Mouse (Mus musculus): ENCODE results near the gene Gm11563. TPM values are rescaled to one million over a fixed set of nuclear protein-coding genes. Genes with fewer than 3 reads are reported as not detected.
"Not testable (repeated sequence)": the region's sequence is repeated elsewhere in the genome, so short reads cannot be mapped to it uniquely, and the experiment has no call there.

Gm11563 gene
- polyA plus RNA-seq (2015; fragmentation: Nextera tagmentation; extraction: Ambion mirVana), result not detected in 2 replicates

DNA sequence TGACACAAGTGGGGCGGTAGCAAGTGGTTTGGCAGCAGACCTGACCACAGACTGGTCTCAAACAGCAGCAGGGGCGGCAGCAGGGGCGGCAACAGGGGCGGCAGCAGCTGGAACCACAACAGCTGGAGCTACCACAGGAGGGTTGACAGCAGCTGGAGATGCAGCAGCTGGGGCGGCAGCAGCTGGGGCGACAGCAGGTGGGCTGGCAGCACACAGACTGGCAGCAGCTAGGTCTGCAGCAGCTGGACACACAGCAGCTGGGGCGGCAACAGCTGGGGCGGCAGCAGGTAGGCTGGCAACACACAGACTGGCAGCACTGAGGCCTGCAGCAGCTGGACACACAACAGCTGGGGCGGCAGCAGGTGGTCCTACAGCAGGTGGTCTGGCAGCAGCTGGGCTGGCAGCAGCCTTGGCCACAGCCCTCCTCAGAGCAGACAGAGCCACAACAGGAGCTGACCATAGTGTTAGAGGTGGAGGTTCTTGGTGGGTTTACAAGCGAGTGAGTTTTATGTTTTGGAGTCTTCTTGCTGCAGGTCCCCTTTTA is at the start of gene Gm11563:
Gm11563 (minus strand) TSS at position 494 of the 544 bp plus-strand sequence.
- ATAC-seq (ENCODE audit: low FRiP score, low read depth); H3K4me3 ChIP-seq; H3K36me3 ChIP-seq; H3K4me1 ChIP-seq; H3K4me2 ChIP-seq (replicated peaks); H3K27me3 ChIP-seq; H3K9ac ChIP-seq; H3K27ac ChIP-seq; H3K9me3 ChIP-seq: not testable (repeated sequence)
- 61% methylated on average over 10 of the region's 10 CpGs for WGBS

DNA sequence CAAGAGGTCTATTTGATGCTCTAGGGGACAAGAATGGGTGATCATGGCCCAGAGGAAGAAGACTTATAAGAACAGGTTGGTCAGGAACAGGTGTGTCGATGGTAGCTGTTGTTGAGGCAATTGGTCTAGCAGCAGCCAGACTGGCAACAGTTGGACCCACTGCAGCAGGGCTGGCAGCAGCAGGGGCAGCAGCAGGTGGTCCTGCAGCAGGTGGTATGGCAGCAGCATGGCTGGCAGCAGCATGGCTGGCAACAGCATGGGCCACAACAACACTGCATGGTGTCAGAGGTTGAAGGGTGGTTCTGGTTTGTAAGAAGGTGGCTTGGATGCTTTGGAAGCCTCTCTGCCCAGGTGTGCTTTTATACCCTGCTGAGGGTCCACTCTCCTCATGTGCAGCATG is 31.7 kb upstream of the Gm11563 start, which contains the start of gene Gm14190:
Gm14190 (minus strand) TSS at position 278 of the 400 bp plus-strand sequence.
- Histone ChIP-seq H3K27ac (no peak within 1 kb of the TSS), H3K4me3 (no peak within 1 kb of the TSS), H3K4me1 (no peaks in the 10 kb centered on the region), H3K36me3 (no peaks in the 10 kb centered on the region), H3K9ac (no peak within 1 kb of the TSS), H3K27me3 (no peaks in the 10 kb centered on the region), H3K9me3 (no peaks in the 10 kb centered on the region), H3K4me2 (replicated peaks) (no peak within 1 kb of the TSS)
- no peak for ATAC-seq (ENCODE audit: low FRiP score, low read depth)
- 92% methylated on average over 1 of the region's 1 CpGs for WGBS

DNA sequence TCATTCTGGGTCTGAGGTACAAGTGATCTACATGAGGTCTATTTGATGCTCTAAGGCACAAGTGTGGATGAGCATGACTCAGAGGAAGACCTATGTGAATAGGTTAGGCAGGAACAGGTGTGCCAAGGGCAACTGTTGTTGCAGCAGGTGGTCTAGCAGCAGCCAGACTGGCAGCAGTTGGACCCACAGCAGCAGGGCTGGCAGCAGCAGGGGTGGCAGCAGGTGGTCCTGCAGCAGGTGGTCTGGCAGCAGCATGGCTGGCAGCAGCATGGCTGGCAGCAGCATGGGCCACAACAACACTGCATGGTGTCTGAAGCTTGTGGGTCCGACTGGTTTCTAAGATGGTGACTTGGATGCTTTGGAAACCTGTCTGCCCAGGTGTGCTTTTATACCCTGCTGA is 26.5 kb upstream of the Gm11563 start:
- not testable (repeated sequence) for H3K4me3 ChIP-seq; H3K27ac ChIP-seq; H3K36me3 ChIP-seq; H3K4me1 ChIP-seq; ATAC-seq (ENCODE audit: low FRiP score, low read depth); H3K9me3 ChIP-seq; H3K27me3 ChIP-seq; H3K4me2 ChIP-seq (replicated peaks); H3K9ac ChIP-seq
- WGBS, result 71% methylated on average over 1 of the region's 1 CpGs

DNA sequence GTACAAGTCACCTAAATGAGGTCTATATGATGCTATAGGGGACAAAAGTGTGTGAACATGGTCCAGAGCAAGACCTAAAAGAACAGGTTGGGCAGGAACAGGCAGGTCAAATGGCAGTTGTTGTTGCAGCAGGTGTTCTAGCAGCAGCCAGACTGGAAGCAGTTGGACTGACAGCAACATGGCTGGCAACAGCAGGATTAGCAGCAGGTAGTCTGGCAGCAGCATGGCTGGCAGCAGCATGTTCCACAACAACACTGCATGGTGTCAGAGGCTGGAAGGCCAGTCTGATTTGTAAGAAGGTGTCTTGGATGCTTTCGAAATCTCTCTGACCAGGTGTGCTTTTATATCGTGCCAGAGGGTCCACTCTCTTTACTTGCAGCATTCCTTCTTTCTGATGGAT is 24.7 kb upstream of the Gm11563 start:
- Histone ChIP-seq H3K27me3 (no peaks in the 10 kb centered on the region), H3K36me3 (no peaks in the 10 kb centered on the region), H3K9me3 (no peaks in the 10 kb centered on the region), H3K9ac (no peak overlapping the region), H3K4me1 (no peaks in the 10 kb centered on the region), H3K27ac (no peak overlapping the region), H3K4me2 (replicated peaks) (no peak overlapping the region), H3K4me3 (no peak overlapping the region)
- no peak for ATAC-seq (ENCODE audit: low FRiP score, low read depth)
- 83% methylated on average over 2 of the region's 2 CpGs for WGBS

DNA sequence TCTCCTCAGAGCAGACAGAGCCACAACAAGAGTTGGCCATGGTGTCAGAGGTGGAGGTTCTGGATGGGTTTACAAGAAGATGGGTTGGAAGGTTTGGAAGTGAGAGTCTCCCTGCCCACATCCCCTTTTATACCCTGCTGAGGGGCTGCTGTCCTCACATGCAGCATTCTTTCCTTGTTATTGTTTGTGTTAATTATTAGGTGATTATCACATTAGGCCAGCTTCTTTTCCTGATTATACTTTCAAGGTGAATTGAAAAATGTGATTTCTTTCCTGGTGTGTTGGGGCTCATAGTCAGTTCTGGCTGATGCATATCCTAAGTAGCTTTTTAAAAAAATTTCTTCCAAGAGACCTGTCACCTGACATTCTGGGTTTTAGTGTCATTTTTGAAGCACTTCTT is 7.1 kb upstream of the Gm11563 start, which contains the start of gene Krtap4-6:
Krtap4-6 (minus strand) TSS at position 101 of the 400 bp plus-strand sequence.
- Histone ChIP-seq H3K4me2 (replicated peaks) (no peak within 1 kb of the TSS), H3K9ac (no peak within 1 kb of the TSS), H3K4me1 (no peaks in the 10 kb centered on the region), H3K27me3 (no peaks in the 10 kb centered on the region), H3K36me3 (no peaks in the 10 kb centered on the region), H3K4me3 (no peak within 1 kb of the TSS), H3K9me3 (no peaks in the 10 kb centered on the region), H3K27ac (no peak within 1 kb of the TSS)
- no peak for ATAC-seq (ENCODE audit: low FRiP score, low read depth)

DNA sequence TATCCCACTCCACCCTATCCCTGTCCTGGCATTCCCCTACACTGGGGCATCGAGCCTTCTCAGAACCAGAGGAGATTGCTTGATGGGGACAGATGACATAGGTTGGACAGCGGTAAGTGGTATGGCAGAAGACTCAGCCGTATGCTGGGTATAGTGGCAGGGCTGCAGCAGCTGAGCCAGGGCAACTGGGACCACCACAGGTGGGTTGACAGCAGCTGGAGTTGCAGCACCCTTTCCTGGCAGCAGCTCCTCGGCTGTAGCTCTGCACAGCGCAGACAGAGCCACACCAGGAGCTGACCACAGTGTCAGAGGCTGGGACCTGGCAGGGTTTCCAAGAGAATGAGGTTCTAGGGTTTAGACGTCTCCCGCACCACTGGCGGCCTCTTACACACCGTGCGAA is 4.0 kb upstream of the Gm11563 start:
- ATAC-seq (ENCODE audit: low FRiP score, low read depth), result no peak
- H3K4me2 ChIP-seq (replicated peaks), result no peak overlapping the region
- no peaks in the 10 kb centered on the region; the same call in 1 of the 2 replicates for H3K27me3 ChIP-seq
- no peak overlapping the region for H3K27ac ChIP-seq
- H3K4me1 ChIP-seq, result no peaks in the 10 kb centered on the region
- no peak overlapping the region for H3K9ac ChIP-seq
- no peaks in the 10 kb centered on the region for H3K9me3 ChIP-seq
- 81% methylated on average over 10 of the region's 10 CpGs for WGBS
- no peaks in the 10 kb centered on the region for H3K36me3 ChIP-seq
- no peak overlapping the region for H3K4me3 ChIP-seq

DNA sequence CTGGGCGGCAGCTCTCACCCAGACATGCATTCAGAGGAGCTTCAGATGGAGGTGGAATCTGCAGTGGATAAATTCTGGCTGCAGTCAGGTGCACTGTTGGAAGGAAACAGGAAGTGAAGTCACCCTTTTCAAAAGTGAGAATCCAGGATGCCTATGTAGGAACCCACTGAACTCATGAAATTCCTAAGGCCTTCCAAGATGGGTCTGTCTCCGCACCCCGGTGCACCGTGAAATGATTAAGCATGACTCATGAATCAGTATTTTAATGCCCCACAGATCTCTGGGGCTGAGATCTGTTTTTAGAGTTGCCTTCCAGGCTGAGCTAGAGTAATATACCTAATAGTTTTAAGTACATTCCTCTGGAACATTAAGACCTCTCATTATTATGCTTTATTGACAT is 496 bp upstream of the Gm11563 start:
- Histone ChIP-seq H3K4me3 (no peak overlapping the region), H3K9ac (no peak overlapping the region), H3K27ac (no peak overlapping the region), H3K36me3 (no peaks in the 10 kb centered on the region), H3K9me3 (no peaks in the 10 kb centered on the region), H3K27me3 (no peaks in the 10 kb centered on the region; the same call in 1 of the 2 replicates), H3K4me2 (replicated peaks) (no peak overlapping the region), H3K4me1 (no peaks in the 10 kb centered on the region)
- no peak for ATAC-seq (ENCODE audit: low FRiP score, low read depth)
- 77% methylated on average over 4 of the region's 4 CpGs for WGBS

DNA sequence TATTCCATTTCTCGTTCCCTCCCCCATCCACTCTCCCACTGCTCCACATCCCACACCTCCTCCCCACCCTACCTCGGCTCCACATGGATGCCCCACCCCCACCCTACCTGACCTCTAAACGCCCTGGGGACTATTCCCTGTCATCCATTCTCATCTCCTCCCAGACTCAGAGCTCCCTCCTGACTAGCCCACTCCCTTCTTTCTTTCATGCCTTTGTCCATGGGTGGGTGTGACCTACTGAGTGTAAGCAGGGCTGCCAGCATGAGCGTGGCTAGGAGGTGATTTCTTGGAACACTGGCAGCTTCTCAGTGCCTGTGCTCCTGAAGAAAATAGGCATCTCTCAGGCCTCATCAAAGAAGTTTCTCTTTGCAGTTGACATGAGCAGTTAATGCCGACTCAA is 1.7 kb downstream of the Gm11563 start:
- Histone ChIP-seq H3K27ac (no peak overlapping the region), H3K4me3 (no peak overlapping the region), H3K36me3 (no peaks in the 10 kb centered on the region), H3K27me3 (no peaks in the 10 kb centered on the region; the same call in 1 of the 2 replicates), H3K4me1 (no peaks in the 10 kb centered on the region), H3K9me3 (no peaks in the 10 kb centered on the region), H3K4me2 (replicated peaks) (no peak overlapping the region), H3K9ac (no peak overlapping the region)
- 46% methylated on average over 5 of the region's 5 CpGs for WGBS
- ATAC-seq (ENCODE audit: low FRiP score, low read depth), result no peak

DNA sequence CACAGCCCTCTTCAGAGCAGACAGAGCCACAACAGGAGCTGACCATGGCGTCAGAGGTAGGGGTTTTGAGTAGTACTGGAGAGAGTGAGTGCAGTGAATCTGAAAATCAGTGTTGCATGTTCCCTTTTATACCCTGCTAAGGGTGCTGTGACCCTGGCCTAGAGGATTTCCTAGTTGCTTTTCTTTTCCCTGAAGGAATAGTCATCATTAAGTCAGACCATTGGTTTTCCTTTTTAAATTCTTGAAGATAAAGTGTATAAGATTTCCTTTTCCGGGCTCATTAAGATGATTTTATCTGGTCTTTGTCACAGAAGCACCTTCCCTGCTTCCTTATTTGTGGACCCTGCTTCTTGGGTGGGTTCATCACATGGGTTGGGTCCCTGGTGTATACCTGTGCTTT is 8.6 kb downstream of the Gm11563 start, which contains the start of gene Gm11555:
Gm11555 (minus strand) TSS at position 101 of the 400 bp plus-strand sequence.
- Histone ChIP-seq H3K36me3 (no peaks in the 10 kb centered on the region), H3K4me1 (no peaks in the 10 kb centered on the region), H3K9me3 (no peaks in the 10 kb centered on the region), H3K27ac (no peak within 1 kb of the TSS), H3K4me2 (replicated peaks) (no peak within 1 kb of the TSS), H3K9ac (no peak within 1 kb of the TSS), H3K27me3 (no peaks in the 10 kb centered on the region), H3K4me3 (no peak within 1 kb of the TSS)
- ATAC-seq (ENCODE audit: low FRiP score, low read depth), result no peak
- WGBS, result 89% methylated on average over 2 of the region's 2 CpGs

DNA sequence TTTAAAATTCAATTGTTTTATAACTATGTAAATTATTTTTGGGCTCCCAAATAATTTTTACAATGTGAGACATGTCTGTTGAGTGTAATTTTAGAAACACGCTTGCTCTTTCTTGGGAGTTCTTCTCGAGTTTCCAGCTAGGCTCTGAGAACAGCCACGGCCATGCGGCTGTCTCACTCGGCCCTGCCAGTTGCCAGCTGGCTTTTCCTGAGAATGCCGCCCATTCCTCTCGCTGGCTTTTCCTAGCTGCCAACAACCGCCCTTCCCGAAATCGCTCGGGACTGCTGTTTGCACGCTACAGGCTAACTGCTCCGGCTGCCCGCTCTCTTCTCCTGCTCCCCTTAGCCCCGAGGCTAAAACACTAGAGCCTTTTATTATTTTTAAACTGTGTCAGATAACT is 12.3 kb downstream of the Gm11563 start:
- Histone ChIP-seq H3K27ac (no peak overlapping the region), H3K9ac (no peak overlapping the region), H3K9me3 (no peaks in the 10 kb centered on the region), H3K4me3 (no peak overlapping the region), H3K27me3 (no peaks in the 10 kb centered on the region; the same call in 1 of the 2 replicates), H3K4me2 (replicated peaks) (no peak overlapping the region), H3K36me3 (no peaks in the 10 kb centered on the region), H3K4me1 (no peaks in the 10 kb centered on the region)
- no peak for ATAC-seq (ENCODE audit: low FRiP score, low read depth)
- WGBS, result 78% methylated on average over 15 of the region's 15 CpGs

DNA sequence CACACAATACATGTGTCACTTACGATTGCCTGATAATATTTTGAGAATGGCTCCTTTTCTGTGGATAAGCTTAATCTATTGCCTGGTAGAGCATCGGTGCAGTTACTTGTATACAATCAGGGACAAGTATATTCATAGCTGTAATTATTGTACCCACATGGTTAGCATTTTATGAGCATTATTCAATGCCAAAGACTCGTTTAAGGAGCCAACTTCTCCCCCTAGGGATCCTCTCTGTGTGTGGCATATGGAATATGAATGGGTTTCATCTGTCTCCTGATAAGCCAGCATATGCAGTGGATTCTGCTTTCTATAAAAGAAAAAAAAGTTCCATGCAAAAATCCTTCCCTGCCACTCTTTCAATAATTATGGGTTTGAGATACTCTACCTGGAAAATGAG is 14.4 kb downstream of the Gm11563 start:
- Histone ChIP-seq H3K4me2 (replicated peaks) (no peak overlapping the region), H3K4me1 (0 out of 2 replicates have a peak, but pooled peaks cover 4% of the 10 kb centered on the region), H3K9ac (no peak overlapping the region), H3K27ac (no peak overlapping the region), H3K27me3 (no peaks in the 10 kb centered on the region; the same call in 1 of the 2 replicates), H3K36me3 (no peaks in the 10 kb centered on the region), H3K4me3 (no peak overlapping the region), H3K9me3 (no peaks in the 10 kb centered on the region)
- WGBS, result 62% methylated on average over 3 of the region's 3 CpGs
- ATAC-seq (ENCODE audit: low FRiP score, low read depth), result no peak

DNA sequence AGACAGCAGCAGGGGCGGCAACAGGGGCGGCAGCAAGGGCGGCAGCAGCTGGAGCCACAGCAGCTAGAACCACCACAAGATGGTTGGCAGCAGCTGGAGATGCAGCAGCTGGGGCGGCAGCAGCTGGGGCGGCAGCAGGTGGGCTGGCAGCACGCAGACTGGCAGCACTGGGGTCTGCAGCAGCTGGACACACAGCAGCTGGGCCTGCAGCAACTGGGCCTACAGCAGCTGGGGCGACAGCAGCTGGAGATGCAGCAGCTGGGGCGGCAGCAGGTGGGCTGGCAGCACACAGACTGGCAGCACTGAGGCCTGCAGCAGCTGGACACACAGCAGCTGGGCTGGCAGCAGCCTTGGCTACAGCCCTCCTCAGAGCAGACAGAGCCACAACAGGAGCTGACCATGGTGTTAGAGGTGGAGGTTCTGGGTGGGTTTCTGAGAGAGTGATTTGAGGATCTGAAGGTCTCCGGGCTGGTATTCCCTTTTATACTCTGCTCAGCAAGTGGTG is 15.1 kb downstream of the Gm11563 start, which contains the start of gene Krtap4-7:
Krtap4-7 (minus strand) TSS at position 455 of the 505 bp plus-strand sequence.
- not testable (repeated sequence) for H3K27me3 ChIP-seq; H3K4me2 ChIP-seq (replicated peaks); H3K36me3 ChIP-seq; H3K9me3 ChIP-seq; H3K9ac ChIP-seq; H3K27ac ChIP-seq; ATAC-seq (ENCODE audit: low FRiP score, low read depth); H3K4me1 ChIP-seq; H3K4me3 ChIP-seq
- WGBS, result 75% methylated on average over 9 of the region's 9 CpGs

DNA sequence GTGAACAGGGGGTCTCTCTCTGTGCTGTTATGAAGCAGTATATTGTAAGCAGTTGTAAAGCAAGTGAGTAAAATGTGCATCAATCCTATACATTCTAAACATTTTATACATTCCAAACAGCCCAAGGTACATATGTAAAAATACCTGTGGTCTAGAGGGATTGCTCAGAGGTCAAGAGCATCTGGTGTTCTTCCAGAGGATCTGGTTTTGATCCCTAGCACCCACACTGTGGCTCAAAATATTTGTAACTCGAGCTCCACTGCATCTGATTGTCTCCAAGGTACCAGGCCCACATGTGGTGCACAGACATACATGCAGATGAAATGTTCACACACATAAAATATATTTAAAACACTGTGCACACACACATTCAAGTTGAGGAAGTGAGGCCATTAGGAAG is 17.8 kb downstream of the Gm11563 start:
- Histone ChIP-seq H3K27me3 (no peaks in the 10 kb centered on the region; the same call in 1 of the 2 replicates), H3K4me2 (replicated peaks) (no peak overlapping the region), H3K4me1 (0 out of 2 replicates have a peak, but pooled peaks cover 4% of the 10 kb centered on the region), H3K4me3 (no peak overlapping the region), H3K27ac (no peak overlapping the region), H3K9me3 (no peaks in the 10 kb centered on the region), H3K9ac (no peak overlapping the region), H3K36me3 (no peaks in the 10 kb centered on the region)
- no peak for ATAC-seq (ENCODE audit: low FRiP score, low read depth)
- WGBS, result 5% methylated on average over 1 of the region's 1 CpGs

All from limb, embryonic 13.5 days (tissue).